Mouse (Mus musculus) embryonic fibroblast, embryonic 13.5 days (primary cell): ENCODE measurements around the gene Serac1.

Experiments used
- CTCF ChIP-seq: IDR thresholded peaks from 2 replicates; pipeline ENCODE4 v1.5.1; 2011; ENCODE audit warnings: mild to moderate bottlenecking, control low read depth, low read length, moderate library complexity, borderline replicate concordance; ENCODE audit not compliant: insufficient read depth
- POLR2A ChIP-seq: IDR thresholded peaks from 2 replicates; pipeline ENCODE4 v1.6.1; 2011; ENCODE audit warnings: low read depth, mild to moderate bottlenecking, control low read depth, low read length, moderate library complexity

- TF ChIP-seq CTCF, result no peak
- no peak for TF ChIP-seq POLR2A
Observed at GRCm38 (mm10) chr17:6095579-6095978, 16.0 kb upstream of the Serac1 start.
